Mouse (Mus musculus) olfactory bulb, adult 2 months (tissue): Measurements from ENCODE around the gene Cnnm3.
A peak's percentile ranks its signal among the peaks of the same experiment; 100 is the strongest.

Source experiments
- CTCF ChIP-seq: fragments of 200-500 bp; IDR thresholded peaks from 2 replicates; pipeline ENCODE4 v1.5.1; 2012; ENCODE audit warnings: low read depth, mild to moderate bottlenecking, low read length, moderate library complexity; ENCODE audit not compliant: insufficient read depth
- POLR2A ChIP-seq: fragments of 200-500 bp; IDR thresholded peaks from 2 replicates; pipeline ENCODE4 v1.6.1; 2012; ENCODE audit warnings: mild to moderate bottlenecking, low read depth, low read length, moderate library complexity; ENCODE audit not compliant: insufficient read depth

- TF ChIP-seq CTCF (no peak), POLR2A (peak; percentile 61; the same call in 1 of the 2 replicates)
Observed at GRCm38 (mm10) chr1:36558031-36558993, 46.6 kb downstream of the Cnnm3 start, which contains the start of gene Sema4c.
